Mouse (Mus musculus) forebrain, embryonic 15.5 days (tissue): ENCODE measurements around the gene Srp54c. TPM values are rescaled to one million over a fixed set of nuclear protein-coding genes. Genes with fewer than 3 reads are reported as not detected.
"Not testable (repeated sequence)": the region's sequence is repeated elsewhere in the genome, so short reads cannot be mapped to it uniquely, and the experiment has no call there.

Experiments
- ATAC-seq: fragments of 200-750 bp; cut with Nextera tagmentation; replicated peaks from 2 replicates; pipeline ENCODE4 v1.8.0; 2017; ENCODE audit warnings: mild to moderate bottlenecking, moderate TSS enrichment, moderate library complexity
- H3K27ac ChIP-seq: fragments of 300-500 bp; sonication (generic); replicated peaks from 2 replicates; pipeline ENCODE4 v1.5.1; 2015; ENCODE audit warnings: mild to moderate bottlenecking, inconsistent platforms
- H3K27me3 ChIP-seq: fragments of 300-500 bp; sonication (generic); 2 replicates; pipeline ENCODE4 v1.6.1; 2015; ENCODE audit warnings: inconsistent platforms
- H3K36me3 ChIP-seq: fragments of 300-500 bp; sonication (generic); 2 replicates; pipeline ENCODE4 v1.6.1; 2015; ENCODE audit warnings: mild to moderate bottlenecking, inconsistent platforms
- H3K4me1 ChIP-seq: fragments of 300-500 bp; sonication (generic); 2 replicates; pipeline ENCODE4 v1.6.1; 2015; ENCODE audit warnings: inconsistent platforms
- H3K4me2 ChIP-seq: fragments of 300-500 bp; sonication (generic); replicated peaks from 2 replicates; pipeline ENCODE4 v1.6.1; 2015; ENCODE audit warnings: mild to moderate bottlenecking, inconsistent platforms
- H3K4me3 ChIP-seq: fragments of 300-500 bp; sonication (generic); 2 replicates; pipeline ENCODE4 v1.5.1; 2015; ENCODE audit warnings: mild to moderate bottlenecking, inconsistent platforms
- H3K9ac ChIP-seq: fragments of 300-500 bp; sonication (generic); replicated peaks from 2 replicates; pipeline ENCODE4 v1.6.1; 2015; ENCODE audit warnings: mild to moderate bottlenecking, inconsistent platforms
- H3K9me3 ChIP-seq: fragments of 300-500 bp; sonication (generic); 2 replicates; pipeline ENCODE4 v1.6.1; 2016; ENCODE audit warnings: inconsistent platforms
- WGBS: fragments of 180-500 bp; shearing (Covaris S2); methylation state at CpG from one replicate; pipeline ENCODE4 v1.1.7; 2015; ENCODE audit warnings: mixed read lengths; 5-methylcytosine and 5-hydroxymethylcytosine counted together
- polyA plus RNA-seq: library from polyadenylated mRNA; unstranded; fragments of >200 nt; fragmentation: Nextera tagmentation; extraction: Ambion mirVana; gene quantifications from 2 replicates; pipeline ENCODE4 v1.2.1, GENCODE M21; 2015

The Srp54c gene
- 80.4 and 83.1 TPM in 2 replicates for polyA plus RNA-seq

DNA sequence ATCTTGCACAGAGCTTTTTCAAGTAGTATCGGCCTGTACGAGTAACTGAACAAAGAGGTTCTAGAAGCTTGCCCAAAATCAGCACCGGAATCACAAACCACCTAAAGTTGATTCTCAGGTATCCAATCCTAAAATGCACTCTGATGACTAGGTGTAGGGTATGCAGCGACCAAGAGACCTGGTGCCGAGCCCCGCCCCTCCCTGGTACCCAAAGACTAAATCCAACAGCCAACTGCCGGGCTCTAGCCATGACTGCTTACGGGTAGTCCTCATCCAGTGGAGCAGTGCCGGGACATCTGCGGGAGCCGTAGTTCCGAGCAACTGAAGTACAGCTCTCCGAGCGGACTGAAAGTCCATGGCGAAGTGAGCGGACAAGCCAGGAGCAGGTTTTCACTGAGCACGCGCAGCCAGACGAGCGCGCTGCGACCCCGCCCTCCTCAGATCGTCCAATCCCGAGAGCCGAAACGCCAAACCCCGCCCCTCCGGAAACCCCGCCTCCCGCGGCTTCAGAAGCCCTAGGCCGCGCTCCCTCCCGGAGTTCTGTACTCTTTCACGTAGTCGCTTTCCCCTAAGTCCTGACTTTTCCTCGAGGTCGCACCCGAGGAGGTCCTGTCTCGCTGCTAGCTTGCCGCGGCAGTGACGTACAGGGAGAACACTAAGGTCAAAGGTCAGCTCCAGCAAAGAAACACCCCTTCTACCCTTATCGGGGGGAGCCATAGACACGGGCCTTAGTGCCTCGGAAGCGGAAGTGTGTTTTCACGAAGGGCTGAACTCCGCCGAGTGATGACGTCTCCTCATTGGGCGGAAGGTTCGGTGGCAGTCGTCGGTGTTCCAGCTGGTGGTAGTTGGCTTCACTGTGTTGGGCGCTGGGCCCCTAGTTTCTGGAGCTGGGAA, at the start of gene Srp54c:
Srp54c (plus strand) TSS at position 543 of the 894 bp plus-strand sequence.
- not testable (repeated sequence) for H3K27ac ChIP-seq, H3K36me3 ChIP-seq, H3K9ac ChIP-seq, H3K9me3 ChIP-seq, H3K4me1 ChIP-seq, H3K27me3 ChIP-seq
- peak within 1 kb of the TSS; percentile 40 for H3K4me3 ChIP-seq
- H3K4me2 ChIP-seq, result peak within 1 kb of the TSS; percentile 33
- no CpG with 5 or more reads among the region's 57 CpGs for WGBS
- ATAC-seq, result peak; percentile 99

DNA sequence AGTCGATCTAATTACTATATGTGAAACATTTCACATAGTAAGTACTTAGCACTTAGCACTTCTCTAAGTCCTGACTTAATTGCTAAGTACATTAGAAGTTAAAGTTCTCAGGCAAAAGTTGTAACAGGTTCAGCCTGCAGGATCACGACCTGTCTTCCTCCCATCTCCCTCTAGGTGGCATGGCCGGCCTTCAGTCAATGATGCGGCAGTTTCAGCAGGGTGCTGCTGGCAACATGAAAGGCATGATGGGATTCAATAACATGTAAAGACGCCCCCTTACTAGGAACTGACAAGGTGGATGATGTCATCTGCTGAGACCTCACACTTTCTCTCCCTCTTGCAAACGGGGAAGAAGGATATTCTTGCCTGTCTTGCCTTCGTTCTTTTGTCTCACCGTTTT, 42.3 kb upstream of the Srp54c start:
- no CpG with 5 or more reads among the region's 8 CpGs for WGBS
- ATAC-seq, H3K9ac ChIP-seq, H3K4me2 ChIP-seq, H3K4me1 ChIP-seq, H3K27ac ChIP-seq, H3K4me3 ChIP-seq, H3K27me3 ChIP-seq, H3K9me3 ChIP-seq, H3K36me3 ChIP-seq: not testable (repeated sequence)

DNA sequence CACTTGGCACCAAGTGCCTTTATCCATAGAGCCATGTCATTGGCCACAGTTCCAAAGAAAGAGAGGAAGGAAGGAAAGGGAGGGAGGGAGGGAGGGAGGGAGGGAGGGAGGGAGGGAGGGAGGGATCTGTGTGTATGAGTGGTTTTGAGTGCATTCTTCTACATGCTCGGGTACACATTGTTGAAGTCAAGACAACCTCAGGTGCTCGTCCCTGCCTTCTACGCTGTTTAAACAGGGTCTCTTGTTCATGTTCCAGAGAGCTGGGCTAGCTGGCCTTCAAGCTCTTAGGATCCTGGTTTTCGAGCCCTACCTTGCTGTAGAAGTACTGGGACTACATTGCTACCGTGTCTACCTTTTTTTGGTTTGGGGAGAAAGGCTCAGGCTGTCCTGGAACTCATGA, 40.8 kb upstream of the Srp54c start:
- WGBS, result no CpG with 5 or more reads among the region's 5 CpGs
- not testable (repeated sequence) for H3K4me3 ChIP-seq, H3K27me3 ChIP-seq, H3K4me2 ChIP-seq, H3K9me3 ChIP-seq, H3K4me1 ChIP-seq, H3K36me3 ChIP-seq, H3K27ac ChIP-seq, ATAC-seq, H3K9ac ChIP-seq

DNA sequence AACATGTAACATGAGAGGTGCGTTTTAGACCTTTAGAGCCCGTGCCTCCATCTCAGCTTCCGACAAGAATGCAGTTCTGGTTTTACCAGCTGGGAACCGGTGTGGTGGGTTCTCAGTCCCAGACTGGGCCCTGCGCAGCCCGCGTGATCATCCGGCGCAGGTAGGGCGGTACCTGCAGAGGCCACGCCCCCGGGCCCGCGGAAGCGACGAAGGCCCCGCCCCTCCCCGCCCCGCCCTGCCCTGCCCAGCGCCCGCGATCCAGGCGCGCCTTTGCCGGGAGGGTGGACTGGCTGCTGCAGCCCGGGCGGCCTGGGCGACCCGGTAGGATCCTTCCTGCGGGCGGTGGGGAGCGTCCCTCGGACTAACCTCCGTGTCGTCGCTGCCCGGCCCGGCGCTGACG, 30.7 kb upstream of the Srp54c start, which contains the start of gene 1700047I17Rik2:
1700047I17Rik2 (plus strand) TSS at position 287 of the 400 bp plus-strand sequence.
- WGBS, result no CpG with 5 or more reads among the region's 40 CpGs
- not testable (repeated sequence) for H3K4me1 ChIP-seq, H3K27me3 ChIP-seq, H3K9ac ChIP-seq, H3K4me2 ChIP-seq, H3K9me3 ChIP-seq, H3K27ac ChIP-seq, H3K4me3 ChIP-seq, H3K36me3 ChIP-seq
- peak; percentile 99 for ATAC-seq

DNA sequence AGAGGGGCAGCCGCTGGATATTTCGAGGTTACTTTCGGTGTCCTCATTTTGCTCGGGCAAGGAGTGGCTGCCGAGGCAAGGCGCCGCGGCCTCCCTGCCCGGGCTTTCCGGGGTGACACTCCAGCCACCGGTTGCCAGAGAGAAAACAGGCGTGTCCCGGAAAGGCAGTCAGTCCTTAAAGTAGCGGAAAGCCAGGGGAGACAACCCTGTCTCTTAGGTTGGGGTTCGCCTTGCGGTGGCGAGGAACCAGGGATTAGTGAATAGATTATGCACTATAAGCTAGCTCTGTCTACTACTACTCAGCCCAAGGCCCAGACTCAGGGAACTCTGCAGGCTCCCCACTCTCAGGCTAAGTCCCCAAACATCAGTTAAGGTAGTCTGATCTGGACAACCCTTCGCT, 30.2 kb upstream of the Srp54c start:
- not testable (repeated sequence) for H3K4me1 ChIP-seq, H3K4me2 ChIP-seq, H3K36me3 ChIP-seq, H3K9ac ChIP-seq, H3K27me3 ChIP-seq, H3K4me3 ChIP-seq, H3K27ac ChIP-seq, H3K9me3 ChIP-seq
- ATAC-seq, result peak; percentile 70
- WGBS, result no CpG with 5 or more reads among the region's 18 CpGs

DNA sequence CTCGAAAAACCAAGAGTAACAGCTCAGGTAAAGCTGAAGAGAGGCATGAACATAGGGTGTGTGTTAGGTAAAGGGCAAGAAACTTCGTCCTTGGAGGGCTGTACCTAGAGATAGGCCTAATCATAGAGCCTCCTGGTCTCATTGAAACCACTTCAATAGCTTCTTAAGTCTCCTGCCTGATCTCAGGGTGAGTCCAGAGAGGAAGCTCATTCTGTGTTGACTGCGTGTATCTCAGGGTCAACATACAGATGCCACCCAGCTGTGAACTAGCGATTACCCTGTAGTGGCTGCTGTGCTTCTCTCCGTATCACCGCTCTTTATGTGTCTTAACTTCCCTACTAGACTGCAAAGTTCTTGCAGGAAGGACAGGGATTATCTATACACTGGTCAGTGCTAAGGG, 17.0 kb upstream of the Srp54c start:
- not testable (repeated sequence) for H3K9ac ChIP-seq, H3K9me3 ChIP-seq, H3K36me3 ChIP-seq, H3K4me1 ChIP-seq, ATAC-seq, H3K4me3 ChIP-seq, H3K4me2 ChIP-seq, H3K27me3 ChIP-seq, H3K27ac ChIP-seq
- WGBS, result no CpG with 5 or more reads among the region's 6 CpGs

DNA sequence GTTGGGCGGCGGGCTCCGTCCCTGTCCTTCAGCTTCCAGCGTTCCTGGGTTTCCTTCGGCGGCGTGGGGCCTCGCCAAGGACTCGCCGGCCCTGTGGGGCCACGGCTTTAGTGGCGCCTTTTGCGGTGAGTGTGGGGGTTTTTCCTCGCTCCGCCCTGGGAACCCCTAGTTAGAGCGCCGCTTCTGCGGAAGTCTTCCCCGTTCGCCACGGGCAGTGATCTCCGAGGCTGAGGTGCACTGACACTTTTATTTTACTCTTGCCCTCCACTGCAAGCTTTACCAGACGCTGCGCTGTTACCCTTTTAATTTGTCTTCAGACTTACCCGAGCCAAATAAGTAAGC, 523 bp downstream of the Srp54c start:
- H3K9ac ChIP-seq, H3K36me3 ChIP-seq, H3K27me3 ChIP-seq, H3K27ac ChIP-seq, ATAC-seq, H3K4me1 ChIP-seq, H3K9me3 ChIP-seq: not testable (repeated sequence)
- Histone ChIP-seq H3K4me2 (peak overlapping the region; percentile 33), H3K4me3 (peak overlapping the region; percentile 40)
- under 1% methylated on average over 13 of the region's 25 CpGs for WGBS

DNA sequence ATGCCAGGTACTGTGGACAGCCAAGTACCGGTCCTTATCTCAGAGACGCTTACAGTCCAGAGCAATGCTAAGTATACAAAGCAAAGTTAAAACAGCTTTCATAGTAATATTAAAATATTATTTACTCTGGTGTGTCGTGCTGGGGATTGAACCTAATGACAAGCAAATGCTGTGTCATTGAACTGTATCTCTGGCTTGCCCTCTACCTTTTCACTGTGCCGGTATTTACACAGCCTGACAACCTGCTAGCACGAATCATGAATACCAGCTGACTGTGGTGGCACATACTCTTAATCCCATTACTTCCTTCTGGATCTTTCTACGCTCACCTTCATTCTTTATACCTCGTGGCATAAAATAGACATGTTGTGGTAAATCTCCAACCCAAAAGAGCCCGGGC, 12.3 kb downstream of the Srp54c start:
- not testable (repeated sequence) for H3K27ac ChIP-seq, H3K4me1 ChIP-seq, H3K4me2 ChIP-seq, ATAC-seq, H3K9ac ChIP-seq, H3K4me3 ChIP-seq, H3K36me3 ChIP-seq, H3K27me3 ChIP-seq, H3K9me3 ChIP-seq
- no CpG with 5 or more reads among the region's 8 CpGs for WGBS

DNA sequence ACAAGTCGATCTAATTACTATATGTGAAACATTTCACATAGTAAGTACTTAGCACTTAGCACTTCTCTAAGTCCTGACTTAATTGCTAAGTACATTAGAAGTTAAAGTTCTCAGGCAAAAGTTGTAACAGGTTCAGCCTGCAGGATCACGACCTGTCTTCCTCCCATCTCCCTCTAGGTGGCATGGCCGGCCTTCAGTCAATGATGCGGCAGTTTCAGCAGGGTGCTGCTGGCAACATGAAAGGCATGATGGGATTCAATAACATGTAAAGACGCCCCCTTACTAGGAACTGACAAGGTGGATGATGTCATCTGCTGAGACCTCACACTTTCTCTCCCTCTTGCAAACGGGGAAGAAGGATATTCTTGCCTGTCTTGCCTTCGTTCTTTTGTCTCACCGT, 32.0 kb downstream of the Srp54c start:
- H3K9ac ChIP-seq, H3K27me3 ChIP-seq, H3K4me3 ChIP-seq, H3K4me2 ChIP-seq, H3K4me1 ChIP-seq, ATAC-seq, H3K9me3 ChIP-seq, H3K27ac ChIP-seq: not testable (repeated sequence)
- no CpG with 5 or more reads among the region's 8 CpGs for WGBS
- H3K36me3 ChIP-seq, result peaks cover 15% of the 10 kb centered on the region

DNA sequence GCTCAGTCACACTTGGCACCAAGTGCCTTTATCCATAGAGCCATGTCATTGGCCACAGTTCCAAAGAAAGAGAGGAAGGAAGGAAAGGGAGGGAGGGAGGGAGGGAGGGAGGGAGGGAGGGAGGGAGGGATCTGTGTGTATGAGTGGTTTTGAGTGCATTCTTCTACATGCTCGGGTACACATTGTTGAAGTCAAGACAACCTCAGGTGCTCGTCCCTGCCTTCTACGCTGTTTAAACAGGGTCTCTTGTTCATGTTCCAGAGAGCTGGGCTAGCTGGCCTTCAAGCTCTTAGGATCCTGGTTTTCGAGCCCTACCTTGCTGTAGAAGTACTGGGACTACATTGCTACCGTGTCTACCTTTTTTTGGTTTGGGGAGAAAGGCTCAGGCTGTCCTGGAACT, 33.4 kb downstream of the Srp54c start:
- not testable (repeated sequence) for H3K4me3 ChIP-seq, H3K4me1 ChIP-seq, H3K27ac ChIP-seq, H3K9me3 ChIP-seq, H3K27me3 ChIP-seq, ATAC-seq, H3K4me2 ChIP-seq, H3K9ac ChIP-seq
- no CpG with 5 or more reads among the region's 5 CpGs for WGBS
- peaks cover 11% of the 10 kb centered on the region for H3K36me3 ChIP-seq

DNA sequence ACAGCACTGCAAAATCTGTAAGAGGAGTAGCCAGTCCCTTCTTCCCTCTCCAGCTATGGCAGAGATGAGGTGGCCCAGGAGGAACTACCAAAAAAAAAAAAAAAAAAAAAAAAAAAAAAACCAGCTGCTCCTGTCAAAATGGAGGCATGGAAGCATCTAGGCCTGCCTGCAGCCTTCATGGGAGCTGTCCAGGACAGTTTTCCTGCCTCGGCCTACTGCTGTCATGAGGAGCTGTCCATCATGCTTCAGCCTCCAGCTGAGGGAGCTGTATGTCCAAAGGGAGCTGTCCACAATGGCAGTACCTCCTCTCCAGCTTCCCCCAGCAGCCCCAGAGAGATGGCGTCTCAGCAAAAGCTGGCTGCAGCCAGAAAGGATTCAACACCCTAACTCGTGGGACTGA, 42.3 kb downstream of the Srp54c start:
- Histone ChIP-seq H3K4me3 (no peak overlapping the region), H3K4me1 (no peaks in the 10 kb centered on the region), H3K36me3 (no peaks in the 10 kb centered on the region), H3K4me2 (no peak overlapping the region), H3K27ac (no peak overlapping the region), H3K27me3 (no peaks in the 10 kb centered on the region), H3K9me3 (no peaks in the 10 kb centered on the region), H3K9ac (no peak overlapping the region)
- ATAC-seq, result no peak
- 83% methylated on average over 3 of the region's 3 CpGs for whole genome bisulfite sequencing

DNA sequence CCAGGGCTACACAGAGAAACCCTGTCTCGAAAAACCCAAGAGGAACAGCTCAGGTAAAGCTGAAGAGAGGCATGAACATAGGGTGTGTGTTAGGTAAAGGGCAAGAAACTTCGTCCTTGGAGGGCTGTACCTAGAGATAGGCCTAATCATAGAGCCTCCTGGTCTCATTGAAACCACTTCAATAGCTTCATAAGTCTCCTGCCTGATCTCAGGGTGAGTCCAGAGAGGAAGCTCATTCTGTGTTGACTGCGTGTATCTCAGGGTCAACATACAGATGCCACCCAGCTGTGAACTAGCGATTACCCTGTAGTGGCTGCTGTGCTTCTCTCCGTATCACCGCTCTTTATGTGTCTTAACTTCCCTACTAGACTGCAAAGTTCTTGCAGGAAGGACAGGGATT, 47.6 kb downstream of the Srp54c start:
- not testable (repeated sequence) for H3K4me3 ChIP-seq, H3K36me3 ChIP-seq, H3K9ac ChIP-seq, H3K27ac ChIP-seq, ATAC-seq, H3K9me3 ChIP-seq, H3K27me3 ChIP-seq, H3K4me1 ChIP-seq, H3K4me2 ChIP-seq
- 91% methylated on average over 3 of the region's 6 CpGs for WGBS

DNA sequence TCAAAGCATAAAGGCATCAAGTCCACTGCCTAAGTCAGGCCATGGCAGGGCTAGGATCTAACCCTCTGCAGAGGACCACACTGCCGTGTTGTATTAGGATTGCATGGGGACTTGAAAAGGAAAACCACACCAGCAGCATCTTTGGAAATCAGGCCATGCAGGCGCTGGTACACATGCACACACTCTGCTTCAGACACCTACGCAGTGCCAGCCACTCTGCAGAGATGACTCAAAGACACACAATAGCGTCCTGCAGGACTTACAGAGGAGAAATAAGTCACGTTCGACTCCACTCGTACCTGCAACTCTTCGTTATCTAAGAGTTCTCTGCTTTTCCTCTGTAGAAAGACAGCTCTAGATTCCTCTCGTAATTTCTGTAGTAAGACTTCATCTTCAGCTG, 68.1 kb downstream of the Srp54c start:
- H3K4me2 ChIP-seq, result no peak overlapping the region
- H3K9me3 ChIP-seq, result no peaks in the 10 kb centered on the region
- no peak overlapping the region for H3K4me3 ChIP-seq
- no peaks in the 10 kb centered on the region for H3K27me3 ChIP-seq
- no peak for ATAC-seq
- no peak overlapping the region for H3K27ac ChIP-seq
- H3K9ac ChIP-seq, result no peak overlapping the region
- peaks cover 27% of the 10 kb centered on the region for H3K4me1 ChIP-seq
- WGBS, result 94% methylated on average over 9 of the region's 9 CpGs
- H3K36me3 ChIP-seq, result peaks cover 39% of the 10 kb centered on the region
